28 mouse cellular contexts compared by ENCODE assay signal in the genomic region with DNA sequence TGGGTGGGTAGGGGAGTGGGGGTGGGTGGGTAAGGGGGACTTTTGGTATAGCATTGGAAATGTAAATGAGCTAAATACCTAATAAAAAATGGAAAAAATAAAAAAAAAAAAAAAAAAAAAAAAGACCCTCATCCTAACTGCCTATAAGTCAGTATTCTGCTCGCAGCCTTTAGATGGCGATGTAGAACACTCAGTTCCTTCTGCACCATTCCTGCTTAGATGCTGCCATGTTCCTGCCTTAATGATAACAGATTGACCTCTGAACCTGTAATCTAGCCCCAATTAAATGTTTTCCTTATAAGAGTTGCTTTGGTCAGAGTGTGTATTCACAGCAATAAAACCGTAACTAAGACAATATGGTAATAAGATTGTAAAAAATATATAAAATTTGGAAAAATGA.
DNase-seq lines count a peak whose midpoint lies in the region; ATAC-seq lines count a peak whose summit lies in the region.
"Had no signal": no experiment of that assay in that cellular context is flagged by ENCODE, and none has a peak within 500 bp of the region (broad histone marks: within the 10 kb centered on the region; RNA-seq: fewer than 3 reads in every experiment).

No protein-coding gene starts in this region.

- DNase-seq in embryo, embryonic 10.5 days (ENCODE audit: low spot score), result peak; percentile 1
- DNase-seq in embryo, embryonic 11 days, result no peak
- DNase-seq in 416B (ENCODE audit: low read depth) (peak; percentile 7), ES-CJ7 (ENCODE audit: low read depth, low spot score) (peak; percentile 67), R1 (ENCODE audit: low read depth, low spot score) (peak; percentile 51)
- DNase-seq in kidney, adult 9 months, result no peak
- DNase-seq: adrenal gland, adult 2 months; adrenal gland, postnatal 14 days; cerebellum, adult 11-12 months; cerebellum, adult 8-10 months; cerebellum, postnatal 10 days; cerebellum, postnatal 36 days; gastrocnemius, postnatal 25 days; heart, adult 18-20 months; heart, postnatal 14 days; heart, postnatal 4 days; kidney, adult 18-20 months had no signal

- H3K4me1 ChIP-seq in kidney, embryonic 16.5 days (ENCODE audit: insufficient read depth, low read length), result no peaks in the 10 kb centered on the region
- H3K4me1 ChIP-seq: forebrain, embryonic 10.5 days; heart, embryonic 10.5 days; heart, embryonic 13.5 days had no signal

- no peak overlapping the region for H3K4me3 ChIP-seq in kidney, embryonic 16.5 days (ENCODE audit: low read length)
- H3K4me3 ChIP-seq: forebrain, embryonic 10.5 days; heart, embryonic 10.5 days; heart, embryonic 13.5 days had no signal

- H3K9ac ChIP-seq in kidney, embryonic 16.5 days (replicated peaks; ENCODE audit: low read length), result no peak overlapping the region
- H3K9ac ChIP-seq: heart, embryonic 13.5 days; hindbrain, embryonic 14.5 days had no signal

- H3K9me3 ChIP-seq in kidney, embryonic 16.5 days (ENCODE audit: low read length), result no peaks in the 10 kb centered on the region
- H3K9me3 ChIP-seq: forebrain, embryonic 10.5 days; heart, embryonic 10.5 days; heart, embryonic 13.5 days had no signal

- no peak overlapping the region for H3K4me2 ChIP-seq in kidney, embryonic 16.5 days (replicated peaks; ENCODE audit: low read depth, low read length)
- H3K4me2 ChIP-seq: heart, embryonic 13.5 days; hindbrain, embryonic 14.5 days had no signal

- H3K27ac ChIP-seq in kidney, embryonic 16.5 days (ENCODE audit: low read length), result no peak overlapping the region
- H3K27ac ChIP-seq: forebrain, embryonic 10.5 days; heart, embryonic 10.5 days; heart, embryonic 13.5 days; hindbrain, embryonic 14.5 days; hindbrain, postnatal 0 days had no signal

- WGBS in kidney, embryonic 16.5 days, result 100% methylated on average over 3 of the region's 3 CpGs

- ATAC-seq in megakaryocyte-erythroid progenitor cell, adult 5-6 weeks (replicated peaks; ENCODE audit: low FRiP score, low TSS enrichment, poor library complexity, severe bottlenecking), result no peak
- no peak for ATAC-seq in kidney, embryonic 16.5 days (ENCODE audit: low FRiP score, low TSS enrichment)
- ATAC-seq: CD4-positive, CD25-positive, alpha-beta regulatory T cell, adult 4 months; forebrain, embryonic 14.5 days; hindbrain, postnatal 0 days; inflammation-experienced regulatory T-cells, adult 6 months; intestine, embryonic 16.5 days had no signal

- no peaks in the 10 kb centered on the region for H3K27me3 ChIP-seq in kidney, embryonic 16.5 days (ENCODE audit: insufficient read depth, low read length)
- H3K27me3 ChIP-seq: heart, embryonic 13.5 days had no signal

- H3K36me3 ChIP-seq in kidney, embryonic 16.5 days (ENCODE audit: insufficient read depth, low read length), result no peaks in the 10 kb centered on the region
- H3K36me3 ChIP-seq: forebrain, embryonic 10.5 days; heart, embryonic 10.5 days; heart, embryonic 13.5 days had no signal

Comparison
In these comparisons a context has a peak if more than half of its experiments do, and no peak if none do; other contexts are left out.
1. DNase-seq: peak in embryo, embryonic 10.5 days (single experiment), 416B (single experiment), ES-CJ7 (single experiment) and R1 (single experiment); none in embryo, embryonic 11 days (single experiment) and kidney, adult 9 months (single experiment).